ENCODE assay signal across 12 mouse cellular contexts in the genomic region with DNA sequence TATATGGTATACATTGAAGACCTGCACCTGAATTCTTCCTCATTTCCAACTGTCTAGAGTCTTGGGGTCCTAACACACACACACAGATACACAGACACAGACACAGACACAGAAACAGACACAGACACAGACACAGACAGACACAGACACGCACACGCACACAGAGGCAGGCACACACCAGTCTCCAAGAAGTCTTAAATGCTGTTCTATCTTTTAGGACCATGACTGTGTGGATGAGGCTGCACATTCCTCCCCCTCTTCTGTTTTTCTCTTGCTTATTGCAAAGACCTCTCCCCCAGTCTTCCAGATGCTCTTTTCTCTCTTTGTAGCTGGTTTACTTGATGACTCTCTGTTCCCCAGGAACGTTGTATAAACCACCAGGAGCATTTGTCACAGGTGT.
"Had no signal": no experiment of that assay in that cellular context is flagged by ENCODE, and none has a peak within 500 bp of the region (broad histone marks: within the 10 kb centered on the region; RNA-seq: fewer than 3 reads in every experiment).

No protein-coding gene starts in this region.

- H3K4me3 ChIP-seq: kidney, embryonic 15.5 days; limb, embryonic 12.5 days; lung, embryonic 15.5 days; midbrain, embryonic 12.5 days; neural tube, embryonic 13.5 days; stomach, embryonic 15.5 days had no signal

- H3K36me3 ChIP-seq: kidney, embryonic 15.5 days; limb, embryonic 12.5 days; lung, embryonic 15.5 days; midbrain, embryonic 12.5 days; neural tube, embryonic 13.5 days; stomach, embryonic 15.5 days had no signal

- H3K9ac ChIP-seq: kidney, embryonic 15.5 days; limb, embryonic 12.5 days; lung, embryonic 15.5 days; midbrain, embryonic 12.5 days; neural tube, embryonic 13.5 days; stomach, embryonic 15.5 days had no signal

- H3K4me1 ChIP-seq: kidney, embryonic 15.5 days; neural tube, embryonic 13.5 days; stomach, embryonic 15.5 days had no signal

- H3K9me3 ChIP-seq: kidney, embryonic 15.5 days; limb, embryonic 12.5 days; lung, embryonic 15.5 days; midbrain, embryonic 12.5 days; neural tube, embryonic 13.5 days; stomach, embryonic 15.5 days had no signal

- H3K4me2 ChIP-seq: kidney, embryonic 15.5 days; limb, embryonic 12.5 days; lung, embryonic 15.5 days; midbrain, embryonic 12.5 days; neural tube, embryonic 13.5 days; stomach, embryonic 15.5 days had no signal

- ATAC-seq: midbrain, embryonic 16.5 days had no signal

- H3K27me3 ChIP-seq: kidney, embryonic 15.5 days; limb, embryonic 12.5 days; lung, embryonic 15.5 days; midbrain, embryonic 12.5 days; neural tube, embryonic 13.5 days; stomach, embryonic 15.5 days had no signal

- H3K27ac ChIP-seq: kidney, embryonic 15.5 days; limb, embryonic 12.5 days; lung, embryonic 15.5 days; macrophage; midbrain, embryonic 12.5 days; neural tube, embryonic 13.5 days; stomach, embryonic 15.5 days had no signal

- DNase-seq: layer of hippocampus, postnatal 36 days; right cerebral cortex, postnatal 14 days; thymus, adult 2 months; thymus, postnatal 25 days had no signal
